Mouse (Mus musculus) megakaryocyte, embryonic 14.5 days (primary cell): ENCODE measurements at regions not wholly inside any gene's neighbourhood (a gene's known extent, or its start where the extent isn't known, plus 50 kb on each side); places are given as distances from the start of the nearest gene placed in this dataset.

Experiments
- H3K27me3 ChIP-seq: replicated peaks from 2 replicates; pipeline ENCODE3; 2012; ENCODE audit warnings: inconsistent platforms
- H3K36me3 ChIP-seq: replicated peaks from 2 replicates; pipeline ENCODE3; 2012; ENCODE audit warnings: low read length, inconsistent platforms, mixed read lengths
- H3K4me1 ChIP-seq: 2 replicates; pipeline ENCODE4 v1.6.1; 2012; ENCODE audit warnings: inconsistent platforms
- H3K4me3 ChIP-seq: replicated peaks from 2 replicates; pipeline ENCODE3; 2012; ENCODE audit warnings: moderate library complexity, mild to moderate bottlenecking, inconsistent platforms
- H3K9me3 ChIP-seq: 2 replicates; pipeline ENCODE4 v1.6.1; 2012; ENCODE audit warnings: inconsistent platforms
- FLI1 ChIP-seq: IDR thresholded peaks from 2 replicates; pipeline ENCODE4 v1.6.1; 2012; ENCODE audit warnings: low read length, inconsistent platforms, mixed read lengths
- GATA1 ChIP-seq: IDR thresholded peaks from 3 replicates; pipeline ENCODE4 v1.6.1; 2012; ENCODE audit warnings: mixed read lengths, low read length, inconsistent platforms, borderline replicate concordance

DNA sequence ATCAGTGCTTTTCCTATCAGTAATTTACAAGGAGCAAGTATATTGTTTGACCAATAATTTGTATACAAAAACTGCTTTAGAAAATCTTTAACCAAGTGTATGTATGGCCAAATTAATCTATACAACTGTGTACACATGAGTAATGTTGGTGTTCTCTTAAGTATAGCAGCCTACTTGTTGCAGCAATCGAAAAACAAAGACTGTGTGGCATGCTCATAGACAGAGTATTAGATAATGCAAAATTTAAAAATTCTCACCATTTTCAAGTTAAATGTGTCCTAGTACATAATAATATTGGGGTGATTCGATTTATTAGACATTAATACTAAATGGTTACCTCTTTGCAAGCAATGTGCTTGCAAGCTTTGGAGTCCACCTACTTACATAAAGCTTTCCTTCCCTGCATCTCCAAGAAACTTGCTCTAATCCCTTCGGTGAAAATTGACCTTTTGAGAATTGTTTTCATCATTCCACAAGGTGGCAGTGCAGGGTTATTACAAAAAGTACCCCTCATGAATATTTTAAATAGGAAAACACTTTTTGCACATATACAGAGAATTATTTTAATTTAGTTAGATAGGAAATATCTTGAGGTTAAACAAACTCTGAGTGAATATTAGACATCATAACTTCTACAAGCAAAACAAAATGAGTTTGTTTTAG is 423.4 kb upstream of the Tecrl start:
- no peak for TF ChIP-seq GATA1
- TF ChIP-seq FLI1: no peak
- Histone ChIP-seq H3K9me3 (no peaks in the 10 kb centered on the region), H3K27me3 (no peaks in the 10 kb centered on the region), H3K4me1 (no peaks in the 10 kb centered on the region), H3K36me3 (no peaks in the 10 kb centered on the region), H3K4me3 (no peak overlapping the region)

DNA sequence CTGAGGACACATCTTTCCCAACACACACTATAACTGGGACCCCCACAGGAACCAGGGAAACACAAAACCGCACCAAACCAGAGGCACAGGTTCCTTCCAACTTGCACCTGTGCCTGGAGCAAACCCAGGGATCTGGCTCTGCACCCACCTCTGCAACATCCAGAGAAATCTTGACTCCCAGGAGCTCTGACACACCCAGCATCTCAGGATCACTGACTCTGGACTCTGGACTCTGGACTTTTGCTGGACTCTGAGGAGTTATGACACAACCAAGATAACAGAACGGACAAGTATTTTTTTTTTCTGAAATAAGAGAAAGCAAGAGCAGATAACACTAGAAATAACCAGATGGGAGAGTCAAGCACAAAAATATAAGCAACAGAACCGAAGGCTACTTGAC is 386.9 kb upstream of the Tecrl start:
- H3K4me3 ChIP-seq: no peak overlapping the region
- H3K36me3 ChIP-seq: no peaks in the 10 kb centered on the region
- no peaks in the 10 kb centered on the region for H3K4me1 ChIP-seq

DNA sequence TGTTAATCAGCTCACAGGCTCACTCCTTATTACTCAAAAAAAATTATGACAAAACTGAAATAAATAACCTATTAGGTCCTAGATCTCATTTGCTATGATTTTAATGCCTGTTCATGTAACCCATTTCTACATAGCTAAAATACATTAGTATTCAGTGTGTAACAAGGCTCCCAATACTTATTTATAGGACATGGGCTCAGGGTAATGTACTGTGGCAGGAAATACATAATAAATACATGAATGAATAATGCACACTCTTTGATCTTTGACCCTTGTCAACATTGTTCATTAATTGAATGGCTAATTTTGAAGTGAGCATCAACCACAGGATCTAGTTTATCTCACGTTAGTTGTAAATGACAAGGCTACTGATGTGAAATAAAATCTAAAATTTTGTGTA is 340.4 kb upstream of the Tecrl start:
- H3K36me3 ChIP-seq: no peaks in the 10 kb centered on the region
- H3K4me1 ChIP-seq: no peaks in the 10 kb centered on the region
- H3K27me3 ChIP-seq: no peaks in the 10 kb centered on the region
- H3K4me3 ChIP-seq: no peak overlapping the region
- TF ChIP-seq GATA1: no peak
- H3K9me3 ChIP-seq: no peaks in the 10 kb centered on the region

More for the DNA sequence above, 386.9 kb upstream of the Tecrl start:
- no peak for TF ChIP-seq GATA1
- TF ChIP-seq FLI1: no peak
- Histone ChIP-seq H3K9me3 (0 out of 2 replicates have a peak, but pooled peaks cover 5% of the 10 kb centered on the region), H3K27me3 (no peaks in the 10 kb centered on the region)

DNA sequence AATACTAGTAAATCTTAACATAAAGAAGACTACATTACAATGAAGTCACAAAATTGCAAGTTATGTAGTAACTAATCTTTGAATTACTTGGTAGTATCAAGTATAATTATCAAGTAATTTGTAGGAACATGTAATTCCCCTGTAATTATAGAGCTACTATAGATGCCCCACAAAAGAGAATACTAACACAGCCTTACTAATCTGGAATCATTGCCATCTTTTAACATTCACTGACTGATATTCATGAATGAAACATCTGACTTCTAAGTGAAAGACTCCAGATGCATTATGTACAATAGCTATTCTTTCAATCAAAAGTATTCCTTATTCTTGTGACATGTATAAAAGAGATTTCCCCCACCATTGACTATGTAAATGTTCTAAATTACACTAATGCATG is 337.3 kb upstream of the Tecrl start:
- H3K27me3 ChIP-seq: no peaks in the 10 kb centered on the region
- H3K4me1 ChIP-seq: no peaks in the 10 kb centered on the region

DNA sequence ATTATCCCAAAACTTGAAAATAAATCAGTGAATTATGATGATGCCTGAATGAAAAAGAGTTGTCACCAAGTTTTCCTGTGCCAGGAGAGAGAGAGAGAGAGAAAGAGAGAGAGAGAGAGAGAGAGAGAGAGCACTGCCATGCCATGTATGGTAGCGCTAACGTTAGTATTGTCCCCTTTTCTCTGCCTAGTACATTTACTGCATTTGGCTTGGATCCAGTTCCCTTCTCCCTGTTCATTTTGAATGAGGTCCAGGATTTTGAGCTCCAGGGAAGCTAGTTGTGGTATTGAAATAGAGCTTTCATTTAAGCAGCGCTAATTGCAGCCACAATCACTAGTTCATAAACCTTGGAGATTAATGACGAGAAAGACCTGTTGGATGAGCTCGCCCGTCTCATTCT is 323.4 kb upstream of the Tecrl start:
- Histone ChIP-seq H3K27me3 (no peaks in the 10 kb centered on the region), H3K9me3 (no peaks in the 10 kb centered on the region), H3K36me3 (no peaks in the 10 kb centered on the region), H3K4me3 (no peak overlapping the region), H3K4me1 (no peaks in the 10 kb centered on the region)
- no peak for TF ChIP-seq GATA1
- TF ChIP-seq FLI1: no peak

More for the DNA sequence above, 337.3 kb upstream of the Tecrl start:
- H3K36me3 ChIP-seq: no peaks in the 10 kb centered on the region
- no peak overlapping the region for H3K4me3 ChIP-seq
- no peaks in the 10 kb centered on the region for H3K9me3 ChIP-seq
- TF ChIP-seq GATA1 (no peak), FLI1 (no peak)

DNA sequence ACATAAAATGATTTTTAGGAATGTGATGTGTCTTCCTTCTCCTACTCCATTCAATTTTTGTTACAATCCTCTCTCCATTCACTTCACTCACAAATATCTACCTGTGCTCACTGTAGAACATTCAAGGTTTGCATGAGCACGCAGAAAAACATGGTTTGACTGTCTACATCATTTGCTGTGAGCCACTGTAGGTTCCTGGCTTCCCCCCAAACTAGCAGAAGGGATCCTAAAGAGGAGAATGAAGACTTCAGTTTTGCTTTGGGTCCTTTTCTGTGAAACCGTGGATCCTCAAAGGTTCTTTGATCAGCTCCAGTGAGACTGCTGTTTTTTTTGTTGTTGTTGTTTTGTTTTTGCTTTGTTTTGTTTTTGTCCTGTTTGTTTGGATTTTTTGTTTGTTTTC is 304.1 kb upstream of the Tecrl start:
- H3K4me3 ChIP-seq: no peak overlapping the region
- H3K4me1 ChIP-seq: no peaks in the 10 kb centered on the region
- H3K9me3 ChIP-seq: no peaks in the 10 kb centered on the region
- TF ChIP-seq FLI1 (no peak), GATA1 (no peak)
- no peaks in the 10 kb centered on the region for H3K36me3 ChIP-seq
- no peaks in the 10 kb centered on the region for H3K27me3 ChIP-seq

DNA sequence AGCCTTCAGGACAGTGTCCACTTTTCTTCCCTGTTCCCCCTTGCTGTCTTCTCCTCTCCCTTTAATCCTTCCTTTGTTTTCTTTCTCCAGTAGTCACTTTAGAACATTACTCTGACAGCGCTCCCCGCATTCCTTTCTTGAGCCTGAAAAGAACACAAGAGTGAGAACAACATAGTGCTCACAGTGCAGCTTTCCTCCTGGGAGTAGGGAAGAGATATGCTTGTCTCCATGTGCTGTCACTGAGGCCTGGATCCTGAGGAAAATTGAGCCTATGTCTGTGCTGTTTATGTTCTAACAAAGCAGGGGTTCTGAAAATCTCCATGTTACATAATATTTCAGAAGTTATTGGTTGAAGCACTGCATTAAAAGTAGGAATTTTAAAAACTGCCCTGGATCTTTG is 296.3 kb upstream of the Tecrl start:
- no peak for TF ChIP-seq FLI1
- TF ChIP-seq GATA1: no peak
- no peaks in the 10 kb centered on the region for H3K27me3 ChIP-seq
- H3K9me3 ChIP-seq: no peaks in the 10 kb centered on the region
- no peaks in the 10 kb centered on the region for H3K36me3 ChIP-seq
- no peaks in the 10 kb centered on the region for H3K4me1 ChIP-seq
- H3K4me3 ChIP-seq: no peak overlapping the region

DNA sequence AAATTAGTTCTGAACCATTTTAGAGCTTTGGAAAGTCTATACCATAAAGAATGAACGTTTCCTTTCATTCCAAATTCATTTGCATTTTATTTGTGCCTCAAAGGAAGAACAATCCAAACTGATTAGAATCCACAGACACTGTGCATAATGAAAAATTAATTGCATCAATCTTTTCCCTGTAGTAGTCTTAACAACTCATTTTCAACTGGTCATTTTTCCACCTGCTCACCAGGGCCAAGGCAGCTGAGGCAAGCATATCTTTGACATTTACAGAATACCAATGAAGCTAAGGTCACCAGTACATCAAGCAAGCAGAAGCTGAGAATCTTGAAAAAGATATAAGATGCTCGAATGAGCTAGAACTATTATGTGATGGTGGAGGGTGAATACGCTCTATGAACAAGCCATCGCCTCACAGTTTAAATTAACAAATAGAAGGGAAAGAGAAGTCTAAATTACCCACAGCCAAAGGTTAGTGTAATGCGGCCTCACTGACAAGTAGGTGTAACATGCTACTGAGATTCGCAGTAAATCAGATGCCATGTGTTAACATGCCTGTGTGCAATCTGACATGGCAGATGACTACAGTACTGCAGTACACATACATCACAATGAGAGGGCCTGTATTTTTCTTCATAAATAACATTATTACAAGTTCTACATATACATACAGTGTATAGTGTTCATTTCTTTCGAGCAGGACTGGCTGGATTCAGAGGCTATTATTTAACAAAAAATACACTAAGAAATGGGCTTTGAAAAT is 267.8 kb upstream of the Tecrl start:
- no peaks in the 10 kb centered on the region for H3K9me3 ChIP-seq

DNA sequence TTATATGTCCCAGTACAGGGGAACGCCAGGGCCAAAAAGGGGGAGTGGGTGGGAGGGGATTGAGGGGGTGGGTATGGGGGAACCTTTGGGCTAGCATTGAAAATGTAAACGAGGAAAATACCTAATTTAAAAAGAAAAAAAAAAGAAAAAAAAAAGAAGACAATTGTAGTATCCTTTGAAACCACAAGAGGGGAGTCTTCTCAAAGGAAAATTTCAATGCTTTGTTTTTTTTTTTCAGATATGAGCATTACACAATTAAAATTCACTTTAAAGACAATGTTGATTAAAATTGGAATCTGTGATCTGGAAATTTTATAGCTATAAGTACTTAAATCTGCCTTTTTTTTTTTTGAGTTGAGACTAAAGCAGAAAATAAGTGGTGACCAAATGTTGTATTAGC is 255.8 kb upstream of the Tecrl start:
- Histone ChIP-seq H3K9me3 (no peaks in the 10 kb centered on the region), H3K27me3 (no peaks in the 10 kb centered on the region), H3K4me1 (no peaks in the 10 kb centered on the region), H3K4me3 (no peak overlapping the region), H3K36me3 (no peaks in the 10 kb centered on the region)
- TF ChIP-seq FLI1 (no peak), GATA1 (no peak)

More for the DNA sequence above, 267.8 kb upstream of the Tecrl start:
- H3K36me3 ChIP-seq: no peaks in the 10 kb centered on the region
- no peak overlapping the region for H3K4me3 ChIP-seq
- no peaks in the 10 kb centered on the region for H3K27me3 ChIP-seq
- H3K4me1 ChIP-seq: no peaks in the 10 kb centered on the region
- TF ChIP-seq FLI1 (no peak), GATA1 (no peak)

DNA sequence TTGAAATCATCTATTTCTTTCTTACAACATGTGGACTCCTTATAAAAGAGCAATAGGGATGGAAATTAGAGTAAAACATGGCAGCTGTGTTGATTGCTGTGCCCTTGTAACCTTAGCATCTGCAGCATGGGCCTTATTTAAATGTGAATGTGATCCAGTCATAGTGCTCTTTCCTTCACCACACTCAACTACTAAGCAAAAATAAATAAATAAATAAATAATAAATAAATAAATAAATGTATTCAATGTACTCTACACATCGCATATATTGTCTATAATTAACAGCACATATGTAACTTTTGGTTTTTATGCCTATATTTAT is 238.3 kb upstream of the Tecrl start:
- H3K4me1 ChIP-seq: no peaks in the 10 kb centered on the region
- no peak overlapping the region for H3K4me3 ChIP-seq
- no peaks in the 10 kb centered on the region for H3K27me3 ChIP-seq
- H3K36me3 ChIP-seq: no peaks in the 10 kb centered on the region
- TF ChIP-seq GATA1 (no peak), FLI1 (no peak)
- no peaks in the 10 kb centered on the region for H3K9me3 ChIP-seq

DNA sequence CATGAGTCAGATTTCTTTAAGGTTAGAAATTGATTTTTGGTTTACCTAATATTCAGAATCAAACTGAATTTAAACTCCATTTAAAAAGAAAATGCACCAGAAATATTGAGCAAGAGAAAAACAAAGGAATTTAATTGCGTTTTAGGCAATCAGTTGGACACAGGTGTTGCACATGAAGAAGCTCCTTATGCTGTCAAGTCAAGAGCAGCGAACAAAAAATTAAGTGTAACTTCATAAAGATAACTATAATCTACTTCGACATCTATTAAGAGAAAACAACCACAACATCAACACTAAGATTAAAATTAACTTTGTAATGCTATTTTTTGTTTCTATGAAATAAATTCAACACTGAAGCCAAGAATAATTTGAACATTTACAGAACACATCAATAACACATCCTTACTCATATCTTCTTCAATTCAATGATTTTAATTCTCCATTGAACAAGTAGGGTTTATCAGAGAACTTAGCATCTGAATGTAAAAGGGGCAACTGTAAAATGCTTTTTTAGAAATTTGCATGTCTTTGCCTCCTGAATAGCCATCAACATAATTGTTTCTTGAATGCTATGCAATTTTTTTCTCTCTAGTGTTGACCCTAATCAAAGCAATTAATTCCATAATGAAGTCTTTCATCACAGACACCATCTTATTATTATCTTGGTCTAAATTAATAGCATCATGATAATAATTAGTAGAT is 237.7 kb upstream of the Tecrl start:
- TF ChIP-seq FLI1 (no peak), GATA1 (no peak)
- Histone ChIP-seq H3K4me1 (no peaks in the 10 kb centered on the region), H3K27me3 (no peaks in the 10 kb centered on the region), H3K4me3 (no peak overlapping the region), H3K36me3 (no peaks in the 10 kb centered on the region), H3K9me3 (no peaks in the 10 kb centered on the region)
